ENCODE assay signal across 8 mouse cellular contexts in genomic region chr11:30165861-30166550, GRCm38 (mm10).
DNase-seq lines count a peak whose midpoint lies in the region; ATAC-seq and TF ChIP-seq lines count a peak whose summit lies in the region.

No protein-coding gene starts in this region.

- no peak overlapping the region for H3K4me3 ChIP-seq in embryonic facial prominence, embryonic 14.5 days (ENCODE audit: low read depth, low read length)
- H3K4me3 ChIP-seq in embryonic facial prominence, embryonic 10.5 days: no peak overlapping the region
- no peak overlapping the region for H3K4me3 ChIP-seq in heart, embryonic 10.5 days
- H3K4me3 ChIP-seq in liver, adult 2 months (ENCODE audit: insufficient read depth, low read depth, low read length): no peak overlapping the region
- H3K4me3 ChIP-seq in stomach, embryonic 14.5 days (ENCODE audit: low read depth, low read length): no peak overlapping the region

- peak; percentile 60 for DNase-seq in embryonic facial prominence, embryonic 14.5 days (ENCODE audit: low spot score)
- DNase-seq in embryonic facial prominence, embryonic 10.5 days (ENCODE audit: low spot score): no peak
- peak; percentile 82 for DNase-seq in heart, embryonic 10.5 days (ENCODE audit: low spot score)
- no peak for DNase-seq in liver, adult 2 months (ENCODE audit: extremely low read depth, low read depth, low spot score)
- no peak for DNase-seq in left cerebral cortex, adult 8-10 months (ENCODE audit: low spot score in 2 of 2)
- no peak for DNase-seq in layer of hippocampus, postnatal 36 days
- no peak for DNase-seq in adrenal gland, adult 18-20 months (ENCODE audit: low spot score in 2 of 2)

- H3K4me2 ChIP-seq in embryonic facial prominence, embryonic 14.5 days (ENCODE audit: low read depth, low read length): no peak overlapping the region
- no peak overlapping the region for H3K4me2 ChIP-seq in stomach, embryonic 14.5 days (replicated peaks; ENCODE audit: low read depth, low read length)

- no peak overlapping the region for H3K9ac ChIP-seq in embryonic facial prominence, embryonic 14.5 days (ENCODE audit: low read depth, low read length)
- H3K9ac ChIP-seq in liver, adult 2 months (ENCODE audit: low read depth, low read length): no peak overlapping the region
- H3K9ac ChIP-seq in stomach, embryonic 14.5 days (replicated peaks; ENCODE audit: low read depth, low read length): no peak overlapping the region

- no peaks in the 10 kb centered on the region for H3K27me3 ChIP-seq in embryonic facial prominence, embryonic 14.5 days (replicated peaks; ENCODE audit: control insufficient read depth, insufficient read depth, low read length)
- H3K27me3 ChIP-seq in embryonic facial prominence, embryonic 10.5 days (replicated peaks; ENCODE audit: low read depth, poor library complexity, severe bottlenecking): no peaks in the 10 kb centered on the region
- no peaks in the 10 kb centered on the region for H3K27me3 ChIP-seq in heart, embryonic 10.5 days (ENCODE audit: insufficient read depth, poor library complexity, severe bottlenecking)
- H3K27me3 ChIP-seq in liver, adult 2 months (ENCODE audit: control insufficient read depth, insufficient read depth, low read length): no peaks in the 10 kb centered on the region
- H3K27me3 ChIP-seq in stomach, embryonic 14.5 days (ENCODE audit: control insufficient read depth, insufficient read depth, low read length): no peaks in the 10 kb centered on the region

- peaks cover 12% of the 10 kb centered on the region for H3K4me1 ChIP-seq in embryonic facial prominence, embryonic 14.5 days (ENCODE audit: control insufficient read depth, insufficient read depth, low read length)
- peaks cover 16% of the 10 kb centered on the region for H3K4me1 ChIP-seq in embryonic facial prominence, embryonic 10.5 days
- H3K4me1 ChIP-seq in heart, embryonic 10.5 days: peaks cover 61% of the 10 kb centered on the region
- H3K4me1 ChIP-seq in liver, adult 2 months (ENCODE audit: control insufficient read depth, insufficient read depth, low read length): peaks cover 3% of the 10 kb centered on the region; the same call in 1 of the 2 replicates
- no peaks in the 10 kb centered on the region for H3K4me1 ChIP-seq in stomach, embryonic 14.5 days (ENCODE audit: control insufficient read depth, insufficient read depth, low read length)

- peaks cover 21% of the 10 kb centered on the region; the same call in 1 of the 2 replicates for H3K79me2 ChIP-seq in liver, adult 2 months (ENCODE audit: control insufficient read depth, insufficient read depth, low read length)

- no peak for ATAC-seq in embryonic facial prominence, embryonic 14.5 days (ENCODE audit: low read depth)
- ATAC-seq in stomach, embryonic 14.5 days (ENCODE audit: insufficient number of reproducible peaks, insufficient read depth, low FRiP score, low read depth): peak; percentile 55; the same call in 1 of the 2 replicates

- no peaks in the 10 kb centered on the region for H3K36me3 ChIP-seq in embryonic facial prominence, embryonic 14.5 days (ENCODE audit: control insufficient read depth, insufficient read depth, low read length)
- peaks cover 4% of the 10 kb centered on the region; the same call in 1 of the 2 replicates for H3K36me3 ChIP-seq in embryonic facial prominence, embryonic 10.5 days (replicated peaks)
- peaks cover 5% of the 10 kb centered on the region; the same call in 1 of the 2 replicates for H3K36me3 ChIP-seq in heart, embryonic 10.5 days
- no peaks in the 10 kb centered on the region for H3K36me3 ChIP-seq in liver, adult 2 months (ENCODE audit: control insufficient read depth, insufficient read depth, low read length)
- no peaks in the 10 kb centered on the region for H3K36me3 ChIP-seq in stomach, embryonic 14.5 days (ENCODE audit: control insufficient read depth, insufficient read depth, low read length)

- TF ChIP-seq CTCF in liver, adult 2 months (IDR thresholded peaks at IDR 0.05; ENCODE audit: low read depth, low read length): no peak

- H3K9me3 ChIP-seq in embryonic facial prominence, embryonic 14.5 days (ENCODE audit: control insufficient read depth, low read length): no peaks in the 10 kb centered on the region
- no peaks in the 10 kb centered on the region for H3K9me3 ChIP-seq in embryonic facial prominence, embryonic 10.5 days
- no peaks in the 10 kb centered on the region for H3K9me3 ChIP-seq in heart, embryonic 10.5 days
- H3K9me3 ChIP-seq in stomach, embryonic 14.5 days (ENCODE audit: control insufficient read depth, low read depth, low read length): no peaks in the 10 kb centered on the region

- TF ChIP-seq POLR2A in liver, adult 2 months (IDR thresholded peaks at IDR 0.05; ENCODE audit: extremely low read depth, insufficient read depth, low read length): no peak

- WGBS in embryonic facial prominence, embryonic 14.5 days: 50% methylated on average over 5 of the region's 5 CpGs
- 61% methylated on average over 5 of the region's 5 CpGs for WGBS in embryonic facial prominence, embryonic 10.5 days
- WGBS in heart, embryonic 10.5 days: 29% methylated on average over 5 of the region's 5 CpGs
- 51% methylated on average over 5 of the region's 5 CpGs for WGBS in liver, adult 2 months
- 53% methylated on average over 5 of the region's 5 CpGs for WGBS in stomach, embryonic 14.5 days

- no peak overlapping the region for H3K27ac ChIP-seq in embryonic facial prominence, embryonic 14.5 days (replicated peaks; ENCODE audit: low read depth, low read length)
- no peak overlapping the region for H3K27ac ChIP-seq in embryonic facial prominence, embryonic 10.5 days (replicated peaks)
- H3K27ac ChIP-seq in heart, embryonic 10.5 days: peak overlapping the region; percentile 72; the same call in 1 of the 2 replicates
- H3K27ac ChIP-seq in liver, adult 2 months (replicated peaks; ENCODE audit: insufficient read depth, low read depth, low read length): peak overlapping the region; percentile 57; the same call in 1 of the 2 replicates
- no peak overlapping the region for H3K27ac ChIP-seq in stomach, embryonic 14.5 days (ENCODE audit: low read length)

Comparison
In these comparisons a context has a peak if more than half of its experiments do, and no peak if none do; other contexts are left out.
1. DNase-seq: peak in embryonic facial prominence, embryonic 14.5 days (single experiment) and heart, embryonic 10.5 days (single experiment); none in embryonic facial prominence, embryonic 10.5 days (single experiment), liver, adult 2 months (single experiment), left cerebral cortex, adult 8-10 months (0 of 2), layer of hippocampus, postnatal 36 days (0 of 2) and adrenal gland, adult 18-20 months (0 of 2).
2. H3K27ac ChIP-seq: peak in heart, embryonic 10.5 days (single experiment) and liver, adult 2 months (single experiment); none in embryonic facial prominence, embryonic 14.5 days (single experiment), embryonic facial prominence, embryonic 10.5 days (single experiment) and stomach, embryonic 14.5 days (single experiment).